Mouse (Mus musculus) neural tube, embryonic 11.5 days (tissue): ENCODE results near the gene Haus3. TPM values are rescaled to one million over a fixed set of nuclear protein-coding genes. Genes with fewer than 3 reads are reported as not detected.

Experiments used
- ATAC-seq: fragments of 200-750 bp; cut with Nextera tagmentation; 2 replicates; pipeline ENCODE4 v1.8.0; 2017; ENCODE audit warnings: moderate number of reproducible peaks, mild to moderate bottlenecking, moderate TSS enrichment, moderate library complexity; ENCODE audit not compliant: insufficient read depth, low FRiP score, low TSS enrichment
- DNase-seq: peaks from one replicate; pipeline ENCODE4 v3.0.0-alpha.2; 2015; ENCODE audit warnings: low spot score
- H3K27ac ChIP-seq: fragments of 300-500 bp; sonication (generic); 2 replicates; pipeline ENCODE4 v1.5.1; 2014; ENCODE audit warnings: low read depth, mild to moderate bottlenecking, low read length
- H3K27me3 ChIP-seq: fragments of 300-500 bp; sonication (generic); 2 replicates; pipeline ENCODE4 v1.6.1; 2014; ENCODE audit warnings: mild to moderate bottlenecking, low read length, mixed read lengths; ENCODE audit not compliant: control insufficient read depth, insufficient read depth
- H3K36me3 ChIP-seq: fragments of 300-500 bp; sonication (generic); 2 replicates; pipeline ENCODE4 v1.6.1; 2014; ENCODE audit warnings: mild to moderate bottlenecking, low read length, moderate library complexity, mixed read lengths; ENCODE audit not compliant: control insufficient read depth, insufficient read depth
- H3K4me1 ChIP-seq: fragments of 300-500 bp; sonication (generic); 2 replicates; pipeline ENCODE4 v1.6.1; 2014; ENCODE audit warnings: low read length, mixed read lengths; ENCODE audit not compliant: control insufficient read depth, insufficient read depth
- H3K4me2 ChIP-seq: fragments of 300-500 bp; sonication (generic); 2 replicates; pipeline ENCODE4 v1.6.1; 2014; ENCODE audit warnings: low read depth, mild to moderate bottlenecking, moderate library complexity
- H3K4me3 ChIP-seq: fragments of 300-500 bp; sonication (generic); 2 replicates; pipeline ENCODE4 v1.5.1; 2014; ENCODE audit warnings: low read depth, low read length
- H3K9ac ChIP-seq: fragments of 300-500 bp; sonication (generic); 2 replicates; pipeline ENCODE4 v1.6.1; 2014; ENCODE audit warnings: mild to moderate bottlenecking, low read length
- H3K9me3 ChIP-seq: fragments of 300-500 bp; sonication (generic); 2 replicates; pipeline ENCODE4 v1.6.1; 2016; ENCODE audit warnings: low read length; ENCODE audit not compliant: control insufficient read depth
- WGBS: fragments of 180-500 bp; shearing (Covaris S2); extraction: QIAGEN DNeasy Blood & Tissue Kit; methylation state at CpG from one replicate; pipeline ENCODE4 v1.1.7; 2014; 5-methylcytosine and 5-hydroxymethylcytosine counted together
- polyA plus RNA-seq: library from polyadenylated mRNA; unstranded; fragments of >200 nt; fragmentation: Nextera tagmentation; extraction: Ambion mirVana; gene quantifications from 2 replicates; pipeline ENCODE4 v1.2.1, GENCODE M21; 2014

The Haus3 gene
- polyA plus RNA-seq, 1 experiment from 2014 or later: 40.6 TPM

DNA sequence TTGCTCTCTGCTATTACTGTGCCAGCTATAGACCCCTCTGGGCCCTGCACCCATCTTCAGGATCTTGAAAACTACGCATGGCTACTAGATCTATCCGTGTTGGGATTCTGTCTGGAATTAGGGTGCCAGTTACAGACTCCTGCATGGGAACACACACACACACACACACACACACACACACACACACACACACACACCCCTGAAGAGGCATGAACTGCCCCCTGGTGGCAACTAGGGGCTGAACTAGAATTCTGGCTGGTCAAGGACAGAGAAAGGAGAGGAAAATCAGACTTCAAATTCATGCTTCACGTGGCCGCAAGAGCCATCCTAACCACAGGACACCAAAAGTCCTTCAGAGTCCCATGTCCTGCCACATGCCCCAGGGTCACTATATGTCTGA, 22.5 kb upstream of the Haus3 start:
- no peak overlapping the region for H3K9ac ChIP-seq
- DNase-seq (no peak), ATAC-seq (no peak)
- no peaks in the 10 kb centered on the region for H3K9me3 ChIP-seq
- no peaks in the 10 kb centered on the region for H3K27me3 ChIP-seq
- H3K27ac ChIP-seq: no peak overlapping the region
- H3K4me2 ChIP-seq: no peak overlapping the region
- no peak overlapping the region for H3K4me3 ChIP-seq
- no peaks in the 10 kb centered on the region for H3K36me3 ChIP-seq
- WGBS: 73% methylated on average over 4 of the region's 4 CpGs
- peaks cover 6% of the 10 kb centered on the region for H3K4me1 ChIP-seq

DNA sequence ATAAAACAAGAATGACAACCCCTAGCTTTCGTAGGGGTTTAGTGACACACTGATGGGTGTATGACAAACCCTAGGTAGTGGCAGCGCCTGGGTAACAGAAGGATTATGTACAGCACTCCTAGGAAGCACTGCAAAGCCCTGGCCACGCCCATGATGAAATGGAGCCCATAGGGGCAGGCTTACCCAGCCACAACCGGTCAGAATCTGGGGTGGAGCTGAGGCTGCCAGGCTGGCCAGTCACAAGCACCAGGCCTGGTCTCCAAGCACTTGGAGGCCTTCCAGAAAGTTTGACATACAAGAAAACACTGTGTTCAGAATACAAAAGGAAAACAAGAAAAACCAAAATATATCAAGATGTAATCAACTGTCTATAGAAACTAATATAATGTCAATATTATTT, 21.7 kb upstream of the Haus3 start:
- Histone ChIP-seq H3K27ac (no peak overlapping the region), H3K4me1 (peaks cover 13% of the 10 kb centered on the region), H3K4me3 (no peak overlapping the region), H3K36me3 (no peaks in the 10 kb centered on the region), H3K9ac (no peak overlapping the region), H3K9me3 (no peaks in the 10 kb centered on the region), H3K4me2 (no peak overlapping the region), H3K27me3 (no peaks in the 10 kb centered on the region)
- DNase-seq (no peak), ATAC-seq (no peak)
- WGBS: 64% methylated on average over 4 of the region's 4 CpGs

DNA sequence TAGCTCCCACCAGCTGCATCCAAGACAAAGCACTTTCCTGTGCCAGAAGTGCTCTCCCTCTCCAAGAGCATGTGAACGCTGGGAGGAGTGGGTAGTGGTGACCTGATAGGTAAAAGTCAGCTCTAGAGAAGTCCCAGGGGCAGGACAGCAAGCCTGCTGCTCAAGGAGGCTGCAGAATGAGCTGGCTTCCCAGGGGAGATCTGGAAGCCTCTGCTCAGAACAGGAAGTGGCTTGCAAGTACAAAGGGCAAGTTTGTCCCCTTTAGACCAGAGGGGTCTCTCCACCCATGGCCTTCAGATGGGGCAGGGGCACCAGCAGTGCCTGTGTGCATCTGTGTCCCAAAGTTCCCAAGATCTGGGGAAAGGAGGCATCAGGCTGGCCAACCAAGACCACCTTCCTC, 20.2 kb upstream of the Haus3 start:
- H3K9ac ChIP-seq: no peak overlapping the region
- no peak overlapping the region for H3K4me2 ChIP-seq
- no peak overlapping the region for H3K4me3 ChIP-seq
- 36% methylated on average over 1 of the region's 1 CpGs for WGBS
- no peaks in the 10 kb centered on the region for H3K36me3 ChIP-seq
- H3K27ac ChIP-seq: no peak overlapping the region
- no peaks in the 10 kb centered on the region for H3K9me3 ChIP-seq
- no peak for DNase-seq
- H3K27me3 ChIP-seq: no peaks in the 10 kb centered on the region
- H3K4me1 ChIP-seq: peaks cover 15% of the 10 kb centered on the region
- ATAC-seq: no peak

DNA sequence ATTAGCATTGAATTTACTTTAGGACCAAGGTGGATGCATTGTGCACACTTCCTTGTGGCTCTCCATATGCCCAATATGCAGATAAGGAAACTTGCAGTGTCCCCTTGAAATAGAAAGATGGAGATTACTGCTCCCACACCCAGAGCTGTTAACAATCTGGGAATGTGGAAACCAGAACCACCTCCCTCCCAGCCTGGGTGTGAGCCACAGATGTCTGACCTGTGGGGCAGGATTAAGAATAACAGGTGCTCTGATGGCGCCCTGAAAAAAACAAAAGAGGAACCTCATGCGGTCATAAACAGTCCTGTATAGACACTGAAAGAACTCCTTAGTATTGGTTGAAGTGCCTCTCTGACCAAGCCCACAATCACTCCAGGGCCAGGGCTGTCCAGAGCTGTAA, 19.5 kb upstream of the Haus3 start:
- 77% methylated on average over 2 of the region's 2 CpGs for WGBS
- H3K9me3 ChIP-seq: no peaks in the 10 kb centered on the region
- H3K4me2 ChIP-seq: no peak overlapping the region
- no peak for ATAC-seq
- H3K27me3 ChIP-seq: no peaks in the 10 kb centered on the region
- H3K36me3 ChIP-seq: no peaks in the 10 kb centered on the region
- H3K4me1 ChIP-seq: peaks cover 15% of the 10 kb centered on the region
- no peak overlapping the region for H3K4me3 ChIP-seq
- no peak overlapping the region for H3K27ac ChIP-seq
- peak overlapping the region; percentile 56 for H3K9ac ChIP-seq
- DNase-seq: no peak

DNA sequence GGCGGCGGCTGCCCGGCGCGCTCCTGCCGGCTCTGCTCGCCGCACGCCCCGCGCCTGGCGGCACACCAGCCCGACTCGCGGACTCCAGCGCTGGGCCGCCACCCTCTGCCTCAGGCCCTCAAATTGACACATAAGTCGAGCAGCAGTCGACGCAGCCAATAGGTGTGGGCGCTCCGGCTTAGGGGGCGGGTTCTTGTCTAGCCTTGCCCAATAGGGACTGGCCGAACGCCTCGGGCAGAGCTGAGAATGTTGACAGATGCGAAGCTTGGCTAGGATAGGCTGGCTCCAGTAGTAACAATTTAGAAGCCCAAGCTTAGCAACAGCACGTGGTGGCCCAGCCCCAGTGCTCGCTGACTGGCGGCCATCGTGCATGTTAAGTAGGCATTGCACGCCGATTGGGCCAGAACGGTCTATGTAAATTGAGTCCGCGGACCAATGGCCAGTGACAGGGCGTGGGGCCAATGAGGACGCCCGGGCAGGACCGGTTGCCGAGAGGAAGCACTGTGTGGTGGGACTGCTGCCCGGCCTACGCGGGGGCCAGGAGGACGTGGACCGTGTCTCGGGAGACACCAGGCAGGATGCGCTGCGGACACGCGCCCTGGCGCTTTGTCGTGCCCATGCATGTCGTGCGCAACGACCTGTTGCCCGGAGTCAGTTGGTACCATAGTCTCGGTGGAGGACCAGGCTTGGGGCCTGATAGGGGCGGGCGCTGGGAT, 18.4 kb upstream of the Haus3 start, which contains the start of gene Mxd4:
TSS of gene Mxd4 (minus strand) at position 120 of the 716 bp plus-strand sequence.
- Histone ChIP-seq H3K4me2 (peak within 1 kb of the TSS; percentile 75), H3K27ac (peak within 1 kb of the TSS; percentile 67), H3K27me3 (no peaks in the 10 kb centered on the region), H3K9ac (peak within 1 kb of the TSS; percentile 70), H3K36me3 (no peaks in the 10 kb centered on the region), H3K4me1 (peaks cover 15% of the 10 kb centered on the region), H3K4me3 (peak within 1 kb of the TSS; percentile 77), H3K9me3 (no peaks in the 10 kb centered on the region)
- DNase-seq: peak; percentile 97
- ATAC-seq: peak; percentile 99
- whole genome bisulfite sequencing: under 1% methylated on average over 58 of the region's 60 CpGs

DNA sequence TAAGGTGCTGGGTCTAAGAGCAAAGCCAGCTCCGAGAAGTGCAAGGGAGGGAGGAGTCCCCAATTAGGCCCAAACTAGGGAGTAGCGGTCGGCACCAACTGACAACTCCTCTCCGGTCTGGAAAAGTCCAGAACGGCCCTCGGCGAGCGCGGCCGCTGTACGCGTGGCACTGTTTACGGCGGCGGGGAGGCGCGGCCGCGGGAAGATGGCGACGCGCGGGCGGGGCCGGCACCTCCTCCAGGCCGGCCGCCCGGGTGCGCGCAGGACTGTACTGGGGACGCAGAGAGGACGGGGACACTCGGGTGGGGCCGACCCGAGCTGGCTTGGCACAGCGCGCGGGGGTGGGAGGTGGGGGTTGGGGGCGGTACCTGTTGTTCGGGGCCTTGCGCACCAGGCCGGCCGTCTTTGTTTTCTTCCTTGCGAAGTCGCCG, 17.6 kb upstream of the Haus3 start:
- WGBS: under 1% methylated on average over 36 of the region's 46 CpGs

DNA sequence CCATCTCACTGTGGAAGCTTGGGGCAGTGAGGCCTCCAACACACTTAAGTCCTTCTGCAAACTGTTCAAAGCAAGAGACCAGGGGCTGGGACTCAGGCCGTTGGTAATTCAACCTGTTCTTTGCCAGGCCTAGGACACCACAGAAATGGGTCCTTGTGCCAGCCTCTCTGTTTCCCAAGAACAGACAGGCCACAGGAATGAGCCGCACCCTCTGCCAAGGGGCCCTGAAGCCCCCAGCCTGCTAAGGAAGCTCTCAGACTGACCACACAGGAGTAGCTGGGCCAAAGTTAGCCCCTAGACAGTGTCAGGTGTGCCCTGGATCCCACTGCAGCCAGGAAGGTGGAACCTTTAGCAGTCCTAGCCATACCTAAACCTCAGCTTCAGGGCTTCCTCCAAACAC, 17.1 kb upstream of the Haus3 start:
- H3K9me3 ChIP-seq: no peaks in the 10 kb centered on the region
- H3K4me3 ChIP-seq: peak overlapping the region; percentile 77
- no peaks in the 10 kb centered on the region for H3K36me3 ChIP-seq
- H3K9ac ChIP-seq: peak overlapping the region; percentile 70
- peaks cover 15% of the 10 kb centered on the region for H3K4me1 ChIP-seq
- WGBS: 77% methylated on average over 2 of the region's 2 CpGs
- ATAC-seq (no peak), DNase-seq (no peak)
- H3K27ac ChIP-seq: no peak overlapping the region
- no peaks in the 10 kb centered on the region for H3K27me3 ChIP-seq
- H3K4me2 ChIP-seq: peak overlapping the region; percentile 75

More for the DNA sequence above, 17.6 kb upstream of the Haus3 start:
- Histone ChIP-seq H3K4me3 (peak overlapping the region; percentile 77), H3K9ac (peak overlapping the region; percentile 70), H3K27ac (peak overlapping the region; percentile 67), H3K4me2 (peak overlapping the region; percentile 75), H3K27me3 (no peaks in the 10 kb centered on the region), H3K9me3 (no peaks in the 10 kb centered on the region), H3K36me3 (no peaks in the 10 kb centered on the region), H3K4me1 (peaks cover 15% of the 10 kb centered on the region)
- DNase-seq (peak; percentile 60), ATAC-seq (peak; percentile 19; the same call in 1 of the 2 replicates)

DNA sequence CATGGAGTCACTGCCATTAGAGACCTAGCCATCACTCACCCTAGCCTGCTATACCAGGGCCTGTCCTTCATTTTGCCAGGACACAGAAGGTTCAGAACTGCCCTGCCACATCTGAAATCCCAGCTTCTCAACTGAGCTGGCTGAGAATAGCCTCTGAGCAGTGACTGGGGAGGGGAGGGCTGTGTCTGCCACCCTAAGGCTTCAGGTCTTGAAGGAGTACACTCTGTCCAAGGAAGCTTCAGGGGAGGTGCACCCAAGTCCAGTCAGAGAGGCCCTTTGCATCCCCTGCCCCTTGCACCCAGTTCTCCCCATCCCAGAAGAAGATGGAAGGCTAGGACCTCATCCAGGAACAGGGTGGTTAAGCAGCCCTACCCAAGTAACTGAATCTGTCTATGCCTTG, 16.5 kb upstream of the Haus3 start:
- no peaks in the 10 kb centered on the region for H3K36me3 ChIP-seq
- no peak overlapping the region for H3K27ac ChIP-seq
- peaks cover 15% of the 10 kb centered on the region for H3K4me1 ChIP-seq
- H3K9me3 ChIP-seq: no peaks in the 10 kb centered on the region
- no peak overlapping the region; the same call in 1 of the 2 replicates for H3K9ac ChIP-seq
- H3K4me2 ChIP-seq: peak overlapping the region; percentile 75
- no peak for ATAC-seq
- H3K27me3 ChIP-seq: no peaks in the 10 kb centered on the region
- H3K4me3 ChIP-seq: peak overlapping the region; percentile 77; the same call in 1 of the 2 replicates
- no peak for DNase-seq

DNA sequence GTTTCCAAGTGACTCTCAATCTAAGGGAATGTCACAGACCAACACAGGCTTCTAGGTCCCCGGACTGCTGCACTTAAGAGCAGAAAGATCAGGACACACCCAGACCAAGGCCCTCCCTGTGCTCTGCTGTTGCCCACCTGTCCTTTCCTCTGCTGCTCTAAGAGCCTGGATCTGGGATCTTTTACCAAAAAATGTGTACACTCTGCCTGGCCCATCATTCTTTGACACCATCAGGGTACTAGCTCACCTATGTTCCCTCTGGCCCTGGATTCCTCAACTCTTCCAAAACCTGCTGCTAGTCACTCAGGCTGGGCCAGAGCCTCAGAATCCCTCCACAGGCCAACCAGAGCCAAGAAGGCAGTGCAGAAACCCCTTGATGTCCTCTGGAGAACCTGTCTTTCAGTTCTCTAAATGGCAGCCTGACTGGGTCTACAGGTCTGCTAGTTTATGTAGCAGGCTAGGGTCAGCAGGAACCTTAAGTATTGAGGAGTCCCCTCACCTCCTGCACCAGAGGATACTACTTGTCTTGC, 15.8 kb upstream of the Haus3 start:
- 91% methylated on average over 1 of the region's 1 CpGs for WGBS
- Histone ChIP-seq H3K9me3 (no peaks in the 10 kb centered on the region), H3K27ac (no peak overlapping the region), H3K27me3 (no peaks in the 10 kb centered on the region), H3K4me3 (no peak overlapping the region), H3K36me3 (no peaks in the 10 kb centered on the region), H3K4me1 (peaks cover 15% of the 10 kb centered on the region), H3K9ac (no peak overlapping the region; the same call in 1 of the 2 replicates), H3K4me2 (0 out of 2 replicates have a peak overlapping the region, but pooled peaks have one; percentile 75)
- DNase-seq (no peak), ATAC-seq (no peak)
